Mouse (Mus musculus) intestine, embryonic 15.5 days (tissue): ENCODE measurements around the gene Tbx21. TPM values are rescaled to one million over a fixed set of nuclear protein-coding genes. Genes with fewer than 3 reads are reported as not detected.
A peak's percentile ranks its signal among the peaks of the same experiment; 100 is the strongest.

Source experiments
- ATAC-seq: fragments of 200-750 bp; cut with Nextera tagmentation; 2 replicates; pipeline ENCODE4 v1.8.0; 2017; ENCODE audit warnings: moderate TSS enrichment, moderate library complexity
- H3K27ac ChIP-seq: fragments of 300-500 bp; sonication (generic); 2 replicates; pipeline ENCODE4 v1.5.1; 2015; ENCODE audit warnings: mild to moderate bottlenecking, inconsistent platforms
- H3K27me3 ChIP-seq: fragments of 300-500 bp; sonication (generic); replicated peaks from 2 replicates; pipeline ENCODE4 v1.6.1; 2015; ENCODE audit warnings: inconsistent platforms
- H3K36me3 ChIP-seq: fragments of 300-500 bp; sonication (generic); 2 replicates; pipeline ENCODE4 v1.6.1; 2015; ENCODE audit warnings: inconsistent platforms
- H3K4me1 ChIP-seq: fragments of 300-500 bp; sonication (generic); replicated peaks from 2 replicates; pipeline ENCODE4 v1.6.1; 2015; ENCODE audit warnings: inconsistent platforms
- H3K4me2 ChIP-seq: fragments of 300-500 bp; sonication (generic); replicated peaks from 2 replicates; pipeline ENCODE4 v1.6.1; 2015; ENCODE audit warnings: mild to moderate bottlenecking, inconsistent platforms
- H3K4me3 ChIP-seq: fragments of 300-500 bp; sonication (generic); replicated peaks from 2 replicates; pipeline ENCODE4 v1.5.1; 2015; ENCODE audit warnings: inconsistent platforms
- H3K9ac ChIP-seq: fragments of 300-500 bp; sonication (generic); 2 replicates; pipeline ENCODE4 v1.6.1; 2015; ENCODE audit warnings: inconsistent platforms
- H3K9me3 ChIP-seq: fragments of 300-500 bp; sonication (generic); 2 replicates; pipeline ENCODE4 v1.6.1; 2016; ENCODE audit warnings: inconsistent platforms
- WGBS: fragments of 180-500 bp; shearing (Covaris S2); methylation state at CpG from one replicate; pipeline ENCODE4 v1.1.7; 2015; 5-methylcytosine and 5-hydroxymethylcytosine counted together
- polyA plus RNA-seq: library from polyadenylated mRNA; unstranded; fragments of >200 nt; fragmentation: Nextera tagmentation; extraction: Ambion mirVana; gene quantifications from 2 replicates; pipeline ENCODE4 v1.2.1, GENCODE M21; 2015

Gene Tbx21
- polyA plus RNA-seq, 1 experiment from 2014 or later, result 0.24 TPM

GRCm38 (mm10) chr11:97103163-97104090, 11.7 kb downstream of the Tbx21 start:
- Histone ChIP-seq H3K4me3 (no peak overlapping the region), H3K4me1 (peaks cover 4% of the 10 kb centered on the region; the same call in 1 of the 2 replicates), H3K9me3 (no peaks in the 10 kb centered on the region), H3K36me3 (no peaks in the 10 kb centered on the region), H3K27ac (no peak overlapping the region), H3K27me3 (peaks cover 17% of the 10 kb centered on the region), H3K9ac (no peak overlapping the region), H3K4me2 (no peak overlapping the region)
- WGBS, result 89% methylated on average over 10 of the region's 10 CpGs
- ATAC-seq, result no peak

- Histone ChIP-seq H3K36me3 (no peaks in the 10 kb centered on the region), H3K27me3 (peaks cover 30% of the 10 kb centered on the region), H3K4me2 (no peak overlapping the region), H3K9ac (no peak overlapping the region), H3K9me3 (no peaks in the 10 kb centered on the region), H3K27ac (no peak overlapping the region), H3K4me3 (no peak overlapping the region), H3K4me1 (peaks cover 4% of the 10 kb centered on the region; the same call in 1 of the 2 replicates)
- 18% methylated on average over 9 of the region's 9 CpGs for WGBS
- ATAC-seq, result no peak
Measured at GRCm38 (mm10) chr11:97101722-97102121, 13.4 kb downstream of the Tbx21 start.

GRCm38 (mm10) chr11:97098791-97099190, 16.3 kb downstream of the Tbx21 start:
- 20% methylated on average over 18 of the region's 18 CpGs for WGBS
- Histone ChIP-seq H3K36me3 (no peaks in the 10 kb centered on the region), H3K27ac (no peak overlapping the region), H3K4me2 (0 out of 2 replicates have a peak overlapping the region, but pooled peaks have one; percentile 30), H3K9me3 (no peaks in the 10 kb centered on the region), H3K4me1 (peaks cover 4% of the 10 kb centered on the region; the same call in 1 of the 2 replicates), H3K9ac (no peak overlapping the region; the same call in 1 of the 2 replicates), H3K4me3 (no peak overlapping the region), H3K27me3 (peaks cover 33% of the 10 kb centered on the region)
- ATAC-seq, result no peak

GRCm38 (mm10) chr11:97094600-97094999, 20.5 kb downstream of the Tbx21 start:
- Histone ChIP-seq H3K27ac (no peak overlapping the region), H3K9me3 (no peaks in the 10 kb centered on the region), H3K4me1 (peaks cover 4% of the 10 kb centered on the region; the same call in 1 of the 2 replicates), H3K4me2 (no peak overlapping the region), H3K27me3 (peaks cover 34% of the 10 kb centered on the region), H3K36me3 (no peaks in the 10 kb centered on the region), H3K4me3 (no peak overlapping the region), H3K9ac (no peak overlapping the region)
- ATAC-seq, result no peak
- 59% methylated on average over 2 of the region's 2 CpGs for WGBS

GRCm38 (mm10) chr11:97086365-97086764, 28.8 kb downstream of the Tbx21 start:
- Histone ChIP-seq H3K36me3 (no peaks in the 10 kb centered on the region), H3K9me3 (no peaks in the 10 kb centered on the region), H3K9ac (no peak overlapping the region), H3K4me1 (0 out of 2 replicates have a peak, but pooled peaks cover 6% of the 10 kb centered on the region), H3K27me3 (0 out of 2 replicates have a peak, but pooled peaks cover 4% of the 10 kb centered on the region), H3K4me3 (no peak overlapping the region), H3K4me2 (no peak overlapping the region), H3K27ac (no peak overlapping the region)
- 64% methylated on average over 6 of the region's 6 CpGs for WGBS
- no peak for ATAC-seq

- Histone ChIP-seq H3K4me1 (0 out of 2 replicates have a peak, but pooled peaks cover 6% of the 10 kb centered on the region), H3K4me2 (no peak overlapping the region), H3K27ac (no peak overlapping the region), H3K4me3 (no peak overlapping the region), H3K36me3 (no peaks in the 10 kb centered on the region), H3K9me3 (no peaks in the 10 kb centered on the region), H3K27me3 (no peaks in the 10 kb centered on the region), H3K9ac (no peak overlapping the region)
- WGBS, result 75% methylated on average over 15 of the region's 15 CpGs
- ATAC-seq, result no peak
Measured at GRCm38 (mm10) chr11:97084821-97085505, 30.2 kb downstream of the Tbx21 start.

GRCm38 (mm10) chr11:97083401-97084140, 31.6 kb downstream of the Tbx21 start:
- H3K4me3 ChIP-seq, result no peak overlapping the region
- H3K27ac ChIP-seq, result no peak overlapping the region
- WGBS, result 21% methylated on average over 22 of the region's 22 CpGs
- no peaks in the 10 kb centered on the region for H3K27me3 ChIP-seq
- no peaks in the 10 kb centered on the region for H3K9me3 ChIP-seq
- no peak for ATAC-seq
- no peak overlapping the region for H3K4me2 ChIP-seq
- no peak overlapping the region for H3K9ac ChIP-seq
- H3K4me1 ChIP-seq, result 0 out of 2 replicates have a peak, but pooled peaks cover 6% of the 10 kb centered on the region
- H3K36me3 ChIP-seq, result no peaks in the 10 kb centered on the region

GRCm38 (mm10) chr11:97082977-97083376, 32.2 kb downstream of the Tbx21 start:
- WGBS, result 38% methylated on average over 11 of the region's 11 CpGs
- H3K4me1 ChIP-seq, result 0 out of 2 replicates have a peak, but pooled peaks cover 6% of the 10 kb centered on the region
- no peaks in the 10 kb centered on the region for H3K27me3 ChIP-seq
- H3K36me3 ChIP-seq, result no peaks in the 10 kb centered on the region
- ATAC-seq, result no peak
- H3K27ac ChIP-seq, result no peak overlapping the region
- H3K9me3 ChIP-seq, result no peaks in the 10 kb centered on the region
- no peak overlapping the region for H3K9ac ChIP-seq
- H3K4me3 ChIP-seq, result no peak overlapping the region
- no peak overlapping the region for H3K4me2 ChIP-seq

GRCm38 (mm10) chr11:97080291-97080690, 34.8 kb downstream of the Tbx21 start:
- Histone ChIP-seq H3K27ac (no peak overlapping the region), H3K36me3 (no peaks in the 10 kb centered on the region), H3K4me1 (0 out of 2 replicates have a peak, but pooled peaks cover 6% of the 10 kb centered on the region), H3K27me3 (no peaks in the 10 kb centered on the region), H3K9me3 (no peaks in the 10 kb centered on the region), H3K4me2 (no peak overlapping the region), H3K4me3 (no peak overlapping the region), H3K9ac (no peak overlapping the region)
- WGBS, result 36% methylated on average over 9 of the region's 9 CpGs
- ATAC-seq, result no peak

- ATAC-seq, result no peak
- Histone ChIP-seq H3K9ac (no peak overlapping the region), H3K27me3 (no peaks in the 10 kb centered on the region), H3K9me3 (no peaks in the 10 kb centered on the region), H3K36me3 (no peaks in the 10 kb centered on the region), H3K27ac (no peak overlapping the region), H3K4me3 (no peak overlapping the region), H3K4me2 (no peak overlapping the region), H3K4me1 (0 out of 2 replicates have a peak, but pooled peaks cover 5% of the 10 kb centered on the region)
- WGBS, result 39% methylated on average over 4 of the region's 4 CpGs
Measured at GRCm38 (mm10) chr11:97078751-97079150, 36.4 kb downstream of the Tbx21 start.

GRCm38 (mm10) chr11:97074235-97074634, 40.9 kb downstream of the Tbx21 start:
- Histone ChIP-seq H3K4me3 (no peak overlapping the region), H3K4me1 (peaks cover 5% of the 10 kb centered on the region; the same call in 1 of the 2 replicates), H3K27me3 (no peaks in the 10 kb centered on the region), H3K36me3 (no peaks in the 10 kb centered on the region), H3K4me2 (no peak overlapping the region), H3K9ac (no peak overlapping the region), H3K9me3 (no peaks in the 10 kb centered on the region), H3K27ac (no peak overlapping the region)
- 58% methylated on average over 8 of the region's 8 CpGs for WGBS
- ATAC-seq, result no peak
